8 mouse cellular contexts compared by ENCODE assay signal in the genomic region with DNA sequence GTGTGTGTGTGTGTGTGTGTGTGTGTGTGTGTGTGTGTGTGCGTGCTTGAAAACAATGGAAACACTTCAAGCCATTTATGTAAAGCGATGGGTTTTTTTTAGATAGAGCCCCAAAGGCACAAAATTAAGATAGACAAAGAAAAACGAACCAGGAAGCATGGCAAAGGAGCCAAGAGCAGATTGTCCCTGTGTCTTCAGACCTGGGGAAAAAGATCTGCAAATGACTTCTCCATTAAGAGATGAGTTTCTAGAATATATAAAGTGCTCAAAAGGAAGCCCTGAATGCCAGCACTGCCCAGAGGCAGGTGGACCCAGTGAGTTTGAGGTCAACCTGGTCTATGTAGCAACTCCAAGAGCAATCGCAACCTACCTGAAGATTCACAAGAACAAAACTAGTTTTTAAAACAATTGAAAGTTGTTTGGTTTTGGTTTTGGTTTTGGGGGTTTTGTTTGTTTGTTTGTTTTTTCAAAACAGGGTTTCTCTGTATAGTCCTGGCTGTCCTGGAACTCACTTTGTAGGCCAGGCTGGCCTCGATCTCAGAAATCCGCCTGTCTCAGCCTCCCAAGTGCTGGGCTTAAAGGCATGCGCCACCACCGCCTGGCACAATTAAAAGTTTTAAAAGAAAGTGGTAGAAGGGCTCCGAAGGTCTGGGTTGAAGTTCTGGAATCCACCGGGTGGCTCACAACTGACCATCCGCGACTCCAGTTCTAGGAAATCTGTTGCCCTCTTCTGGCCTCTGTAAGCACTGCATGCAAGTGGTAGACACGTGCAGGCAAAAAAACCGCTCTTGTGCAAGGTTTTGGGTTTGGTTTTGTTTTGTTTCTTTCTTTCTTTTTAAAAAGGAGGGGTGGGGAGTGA. TPM values are rescaled to one million over a fixed set of nuclear protein-coding genes. Genes with fewer than 3 reads are reported as not detected.
DNase-seq lines count a peak whose midpoint lies in the region; ATAC-seq and TF ChIP-seq lines count a peak whose summit lies in the region.
"Had no signal": no experiment of that assay in that cellular context is flagged by ENCODE, and none has a peak within 500 bp of the region (broad histone marks: within the 10 kb centered on the region; RNA-seq: fewer than 3 reads in every experiment).

No protein-coding gene starts in this region.

- TF ChIP-seq CTCF in intestine, postnatal 0 days (IDR thresholded peaks at IDR 0.05; ENCODE audit: low read depth), result peak; percentile 72

- ATAC-seq in intestine, postnatal 0 days, result no peak
- ATAC-seq in intestine, embryonic 16.5 days, result no peak
- no peak for ATAC-seq in liver, embryonic 13.5 days (ENCODE audit: low read depth)

- no peak overlapping the region for H3K4me2 ChIP-seq in intestine, postnatal 0 days (replicated peaks; ENCODE audit: low read depth)
- no peak overlapping the region for H3K4me2 ChIP-seq in intestine, embryonic 16.5 days (ENCODE audit: low read depth, low read length)
- H3K4me2 ChIP-seq in liver, embryonic 13.5 days, result no peak overlapping the region

- H3K4me1 ChIP-seq in intestine, postnatal 0 days (replicated peaks; ENCODE audit: control insufficient read depth, insufficient read depth, low read length), result no peaks in the 10 kb centered on the region; the same call in 1 of the 2 replicates
- peaks cover 10% of the 10 kb centered on the region for H3K4me1 ChIP-seq in intestine, embryonic 16.5 days (ENCODE audit: control insufficient read depth, insufficient read depth, low read length)
- H3K4me1 ChIP-seq in liver, embryonic 13.5 days (replicated peaks), result peaks cover 18% of the 10 kb centered on the region

- no peak overlapping the region for H3K4me3 ChIP-seq in intestine, postnatal 0 days (ENCODE audit: low read depth, low read length)
- no peak overlapping the region for H3K4me3 ChIP-seq in intestine, embryonic 16.5 days (ENCODE audit: low read length)
- no peak overlapping the region for H3K4me3 ChIP-seq in liver, embryonic 13.5 days (replicated peaks)
- H3K4me3 ChIP-seq: erythroblast, embryonic 14.5 days had no signal

- H3K36me3 ChIP-seq in intestine, postnatal 0 days (ENCODE audit: control insufficient read depth, insufficient read depth), result peaks cover 22% of the 10 kb centered on the region; the same call in 1 of the 2 replicates
- H3K36me3 ChIP-seq in intestine, embryonic 16.5 days (ENCODE audit: control insufficient read depth, insufficient read depth, low read length), result no peaks in the 10 kb centered on the region
- H3K36me3 ChIP-seq in liver, embryonic 13.5 days, result no peaks in the 10 kb centered on the region

- no peaks in the 10 kb centered on the region for H3K9me3 ChIP-seq in intestine, postnatal 0 days (ENCODE audit: control insufficient read depth)
- H3K9me3 ChIP-seq in intestine, embryonic 16.5 days (ENCODE audit: control insufficient read depth, low read length), result no peaks in the 10 kb centered on the region
- H3K9me3 ChIP-seq in liver, embryonic 13.5 days (replicated peaks), result no peaks in the 10 kb centered on the region

- WGBS in intestine, postnatal 0 days, result 74% methylated on average over 14 of the region's 14 CpGs
- 70% methylated on average over 14 of the region's 14 CpGs for WGBS in intestine, embryonic 16.5 days
- 56% methylated on average over 14 of the region's 14 CpGs for WGBS in liver, embryonic 13.5 days (ENCODE audit: insufficient replicate concordance)

- H3K27me3 ChIP-seq in intestine, postnatal 0 days (replicated peaks; ENCODE audit: control insufficient read depth, insufficient read depth, low read length), result no peaks in the 10 kb centered on the region
- no peaks in the 10 kb centered on the region for H3K27me3 ChIP-seq in intestine, embryonic 16.5 days (replicated peaks; ENCODE audit: control insufficient read depth, insufficient read depth, low read length)
- no peaks in the 10 kb centered on the region for H3K27me3 ChIP-seq in liver, embryonic 13.5 days

- H3K27ac ChIP-seq in intestine, postnatal 0 days (ENCODE audit: low read depth, low read length), result no peak overlapping the region
- no peak overlapping the region for H3K27ac ChIP-seq in intestine, embryonic 16.5 days (ENCODE audit: low read length)
- H3K27ac ChIP-seq in liver, embryonic 13.5 days, result no peak overlapping the region

- no peak overlapping the region for H3K9ac ChIP-seq in intestine, postnatal 0 days (ENCODE audit: low read depth, low read length)
- no peak overlapping the region for H3K9ac ChIP-seq in intestine, embryonic 16.5 days (ENCODE audit: low read depth, low read length)
- H3K9ac ChIP-seq in liver, embryonic 13.5 days, result no peak overlapping the region

- DNase-seq in A20 (ENCODE audit: low read depth, low spot score) (peak; percentile 85), ES-CJ7 (ENCODE audit: low read depth, low spot score) (peak; percentile 86)
- peak; percentile 76 for DNase-seq in embryo, embryonic 10.5 days (ENCODE audit: low spot score)
- DNase-seq in liver, embryonic 13.5 days, result peak; percentile 24
- peak; percentile 48 for DNase-seq in yolk sac, embryonic 10.5 days (ENCODE audit: low spot score)

RNA-seq across cellular contexts. Expression of gene Mdm2, which starts 28.3 kb away (rescaled TPM):
- polyA plus RNA-seq in intestine, postnatal 0 days (2015; fragmentation: Nextera tagmentation; extraction: Ambion mirVana), result 16.5 and 19.8 TPM in 2 replicates
- polyA plus RNA-seq in intestine, embryonic 16.5 days (2015; fragmentation: Nextera tagmentation; extraction: Ambion mirVana), result 30.8 and 32.4 TPM in 2 replicates
- 16.3 and 25.9 TPM in 2 replicates for polyA plus RNA-seq in liver, embryonic 13.5 days (2015; fragmentation: Nextera tagmentation; extraction: Ambion mirVana)

RNA-seq across cellular contexts. Expression of gene Cpm, which starts 52.9 kb away (rescaled TPM):
- polyA plus RNA-seq in intestine, postnatal 0 days (2015; fragmentation: Nextera tagmentation; extraction: Ambion mirVana), result 32.8 and 33.8 TPM in 2 replicates
- 47.7 and 51.8 TPM in 2 replicates for polyA plus RNA-seq in intestine, embryonic 16.5 days (2015; fragmentation: Nextera tagmentation; extraction: Ambion mirVana)
- 19.3 and 27.8 TPM in 2 replicates for polyA plus RNA-seq in liver, embryonic 13.5 days (2015; fragmentation: Nextera tagmentation; extraction: Ambion mirVana)
- polyA plus RNA-seq: erythroblast, embryonic 14.5 days had no signal

Comparison
In these comparisons a context has a peak if more than half of its experiments do, and no peak if none do; other contexts are left out.
1. DNase-seq: peak in every context shown above with its lines; median percentile 86 in ES-CJ7; 85 in A20; 76 in embryo, embryonic 10.5 days; 48 in yolk sac, embryonic 10.5 days; 24 in liver, embryonic 13.5 days.